Mouse (Mus musculus) cerebellum, postnatal 36 days (tissue): ENCODE measurements at regions not wholly inside any gene's neighbourhood (a gene's known extent, or its start where the extent isn't known, plus 50 kb on each side); places are given as distances from the start of the nearest gene placed in this dataset.
"Not testable (repeated sequence)": the region's sequence is repeated elsewhere in the genome, so short reads cannot be mapped to it uniquely, and the experiment has no call there.

Experiments
- DNase-seq, 2 experiments: peaks; one replicate each; pipeline ENCODE4 v3.0.0; 2021 to 2022; ENCODE audit warnings: mixed read lengths in 2 of 2

DNA sequence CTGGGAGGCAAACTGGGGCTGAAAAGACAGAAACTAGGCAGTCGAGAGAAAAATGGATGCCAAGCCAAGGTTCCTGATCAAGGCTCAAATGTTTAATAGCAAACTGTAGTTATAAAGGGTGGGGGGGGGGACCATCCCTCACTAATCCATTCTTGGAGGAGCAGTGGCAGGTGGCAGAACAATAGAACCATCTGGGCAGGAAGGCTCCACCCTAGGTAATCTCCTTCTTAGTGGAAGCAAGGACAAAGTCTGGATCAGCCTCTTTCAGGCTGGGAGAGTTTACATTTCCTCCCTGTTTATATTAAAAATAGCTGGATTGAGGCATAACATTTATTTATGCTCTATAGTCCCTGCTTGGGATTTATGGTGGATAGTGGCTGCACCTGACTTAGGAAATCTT is 180.8 kb downstream of the Cdh9 start:
- DNase-seq = no peak

DNA sequence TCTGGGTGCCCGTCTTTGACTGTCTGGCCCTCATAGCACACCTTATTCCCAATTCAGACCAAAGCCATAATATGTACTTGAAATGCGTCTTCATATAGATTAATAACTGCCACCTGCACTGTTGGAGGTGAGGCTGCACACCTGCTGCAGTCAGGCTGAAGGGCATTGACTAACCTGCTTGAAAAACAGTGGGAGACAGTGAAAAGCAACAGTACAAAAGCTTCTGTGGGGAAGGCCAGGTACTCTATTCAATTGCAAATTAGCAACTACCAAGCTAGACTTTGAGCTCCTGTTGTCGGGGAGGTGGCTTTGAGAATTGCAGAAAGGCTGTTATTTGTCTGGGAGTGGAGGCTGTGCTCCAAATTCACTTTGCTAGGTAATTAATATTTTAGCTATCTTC is 181.4 kb downstream of the Cdh9 start:
- not testable (repeated sequence) for DNase-seq

DNA sequence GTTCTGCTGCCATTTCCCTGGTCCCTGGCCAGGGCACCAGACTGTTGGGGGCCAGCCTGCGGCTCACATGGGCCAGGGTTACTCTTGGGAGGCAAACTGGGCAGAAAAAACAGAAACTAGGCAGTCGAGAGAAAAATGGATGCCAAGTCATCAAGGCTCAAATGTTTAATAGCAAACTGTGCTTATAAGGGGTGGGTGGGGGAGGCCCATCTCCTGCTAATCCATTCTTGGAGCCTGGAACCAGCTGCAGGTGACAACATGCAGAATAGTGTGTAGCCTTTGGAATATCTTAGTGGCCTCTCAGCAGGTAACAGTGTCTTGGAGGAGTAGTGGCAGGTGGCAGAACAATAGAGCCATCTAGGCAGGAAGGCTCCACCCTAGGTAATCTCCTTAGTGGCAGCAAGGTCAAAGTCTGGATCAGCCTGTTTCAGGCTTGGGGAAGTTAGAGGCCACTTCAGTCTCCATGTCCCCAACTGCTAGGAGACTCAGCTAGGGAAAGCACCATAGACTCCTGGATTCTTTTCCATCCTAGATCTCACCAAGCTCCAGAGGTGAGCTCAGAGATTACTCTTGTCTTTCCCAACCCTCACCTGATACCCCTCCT is 186.5 kb downstream of the Cdh9 start:
- no peak for DNase-seq

DNA sequence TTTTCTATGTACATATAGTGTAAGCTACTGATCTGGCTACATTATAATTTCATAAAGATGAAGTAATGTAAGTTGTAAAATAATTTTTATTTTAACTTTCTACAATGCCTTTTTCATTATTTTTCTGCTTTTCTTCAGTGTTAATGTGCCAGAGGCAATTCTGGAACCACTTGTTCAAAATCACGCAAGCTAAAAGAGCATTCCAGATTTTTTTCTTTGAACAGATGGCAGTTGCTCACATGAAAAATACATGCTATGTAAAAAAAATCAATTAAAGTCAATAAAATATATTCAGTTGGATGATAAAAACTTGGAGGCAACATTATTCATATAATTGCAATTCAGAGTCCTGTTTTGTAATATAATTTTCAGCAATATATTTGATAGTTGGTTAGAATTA is 194.7 kb downstream of the Cdh9 start:
- DNase-seq = no peak

DNA sequence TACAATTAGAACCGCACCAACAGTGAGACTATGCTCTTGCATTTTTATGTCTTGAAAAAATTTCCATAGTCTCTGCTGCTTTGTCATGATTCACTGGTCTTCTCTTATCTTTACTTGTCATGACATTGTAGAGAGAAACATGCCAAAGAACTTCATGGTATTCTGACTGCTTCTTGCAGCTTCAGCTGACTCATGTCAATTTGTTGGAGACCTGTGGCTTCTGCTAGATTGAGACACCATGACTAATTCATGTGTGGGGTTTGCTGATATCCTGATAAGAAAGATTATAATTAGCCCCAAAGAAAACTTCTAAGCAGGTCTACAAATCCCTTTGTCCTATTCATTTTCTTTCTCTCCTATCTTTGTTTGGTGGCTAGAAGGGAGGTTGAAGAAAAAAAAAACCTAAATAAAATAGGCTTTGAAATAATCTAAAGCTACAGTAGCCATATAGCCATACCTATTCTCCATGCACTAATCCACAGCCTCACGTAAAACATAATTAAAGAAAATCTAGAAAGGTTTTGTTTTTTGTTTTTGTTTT is 204.7 kb downstream of the Cdh9 start:
- DNase-seq = no peak

DNA sequence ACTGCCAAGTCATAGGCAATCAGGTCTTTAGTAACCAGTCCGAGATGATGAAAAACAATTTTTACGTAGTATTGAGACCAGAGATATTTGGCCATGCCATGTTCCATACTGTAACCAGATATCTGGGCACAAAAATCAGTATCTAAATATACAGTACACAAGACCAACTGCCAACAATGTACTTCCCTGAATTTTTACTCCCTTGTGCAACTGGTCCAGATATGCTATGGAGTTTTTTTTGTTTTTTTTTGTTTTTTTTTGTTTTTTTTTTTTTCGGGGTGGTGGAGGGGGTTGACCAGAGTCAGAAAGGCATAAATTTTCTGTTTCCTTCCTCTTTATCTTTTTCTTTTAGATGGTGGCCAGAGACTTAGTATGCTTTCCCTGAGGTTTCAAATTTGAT is 205.9 kb downstream of the Cdh9 start:
- no peak for DNase-seq

DNA sequence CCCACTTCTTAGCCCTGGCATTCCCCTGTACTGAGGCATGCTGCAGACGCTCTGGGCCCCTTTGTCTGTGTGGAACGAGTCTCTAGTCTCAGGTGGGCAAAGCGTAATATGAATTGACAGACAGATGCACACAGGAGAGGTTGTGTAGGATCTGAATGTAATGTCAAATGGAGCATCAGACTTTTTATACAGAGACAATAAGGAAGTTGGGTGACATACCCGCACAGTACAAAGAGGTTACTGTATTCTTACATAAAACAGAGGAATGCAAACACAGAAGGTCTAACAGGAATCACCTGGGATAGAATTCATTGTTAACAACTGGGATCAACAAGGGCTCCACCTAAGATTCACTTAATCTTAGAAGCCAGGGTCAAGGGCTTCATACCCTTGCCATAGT is 247.3 kb downstream of the Cdh9 start:
- not testable (repeated sequence) for DNase-seq

DNA sequence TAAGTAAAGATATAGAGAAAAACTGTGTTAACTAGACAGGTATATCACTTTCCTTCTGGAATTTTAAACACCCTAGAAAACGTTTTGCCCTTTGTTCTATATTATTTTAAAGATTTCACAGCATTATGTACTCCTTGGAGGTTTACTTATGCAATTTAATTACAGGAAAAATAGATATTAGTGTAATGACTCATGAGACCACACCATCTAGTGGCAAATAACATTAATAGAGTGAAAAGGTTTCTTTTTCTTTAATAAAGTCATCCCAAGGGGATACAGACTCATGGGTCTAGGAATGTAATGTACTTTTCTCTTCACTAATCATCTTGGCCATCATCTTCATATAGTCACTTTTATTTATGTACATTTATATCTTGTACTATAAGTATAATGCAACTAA is 262.3 kb downstream of the Cdh9 start:
- no peak for DNase-seq

DNA sequence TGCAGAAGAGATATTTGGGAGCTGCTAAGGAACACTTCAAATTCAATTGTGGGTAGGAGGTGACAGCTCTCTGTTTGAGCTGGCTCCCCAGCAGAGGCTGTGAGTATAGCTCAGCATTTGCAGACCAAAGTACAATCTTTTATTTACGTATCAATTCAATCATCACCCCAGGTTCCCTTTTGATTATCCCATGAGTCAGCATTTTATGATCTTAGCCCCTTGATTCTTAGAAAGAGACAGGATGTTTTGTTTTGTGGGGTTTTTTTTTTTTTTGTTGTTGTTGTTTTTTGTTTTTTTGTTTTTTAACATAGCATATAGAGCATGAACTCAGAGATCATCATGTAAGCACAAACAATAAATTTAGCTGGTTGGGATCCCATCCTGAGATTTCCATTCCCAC is 267.1 kb downstream of the Cdh9 start:
- DNase-seq = no peak

DNA sequence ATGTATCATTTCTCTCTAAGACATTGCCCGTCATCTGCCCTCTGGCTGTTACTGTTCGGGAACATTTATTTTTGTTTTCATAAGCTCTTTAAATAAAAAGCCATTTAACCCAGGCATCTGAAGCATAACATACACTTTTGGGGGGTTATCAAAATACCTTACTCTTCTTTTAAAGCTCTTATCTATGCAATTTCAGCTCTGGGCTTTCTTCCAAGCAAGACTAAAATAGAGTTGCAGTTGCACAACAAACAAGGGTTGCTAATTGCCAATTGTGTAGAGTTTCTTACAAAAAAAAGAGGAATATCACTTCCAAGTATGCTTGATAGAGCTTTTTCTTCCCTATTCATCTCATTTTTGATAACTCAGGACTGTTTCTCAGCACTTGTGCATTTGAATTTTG is 277.6 kb downstream of the Cdh9 start:
- DNase-seq = no peak

DNA sequence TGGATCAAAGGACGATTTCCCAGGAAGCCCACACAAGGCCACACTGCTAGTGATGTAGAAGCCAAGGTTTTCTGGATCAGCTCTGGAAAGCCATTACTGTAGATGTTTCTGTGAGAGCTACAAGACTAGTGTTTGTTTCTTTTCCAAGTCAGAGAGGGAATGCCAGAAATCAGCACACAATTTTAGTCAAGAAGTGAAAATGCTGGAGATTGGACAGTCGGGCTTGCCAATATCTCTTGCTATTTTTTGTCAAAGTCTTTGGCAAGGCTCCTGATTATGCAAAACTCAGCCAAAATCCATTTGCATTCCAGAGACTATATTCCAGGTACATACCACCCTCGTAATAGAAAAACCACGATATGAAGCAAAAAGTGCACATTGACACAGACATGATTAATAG is 279.3 kb downstream of the Cdh9 start:
- DNase-seq = no peak

DNA sequence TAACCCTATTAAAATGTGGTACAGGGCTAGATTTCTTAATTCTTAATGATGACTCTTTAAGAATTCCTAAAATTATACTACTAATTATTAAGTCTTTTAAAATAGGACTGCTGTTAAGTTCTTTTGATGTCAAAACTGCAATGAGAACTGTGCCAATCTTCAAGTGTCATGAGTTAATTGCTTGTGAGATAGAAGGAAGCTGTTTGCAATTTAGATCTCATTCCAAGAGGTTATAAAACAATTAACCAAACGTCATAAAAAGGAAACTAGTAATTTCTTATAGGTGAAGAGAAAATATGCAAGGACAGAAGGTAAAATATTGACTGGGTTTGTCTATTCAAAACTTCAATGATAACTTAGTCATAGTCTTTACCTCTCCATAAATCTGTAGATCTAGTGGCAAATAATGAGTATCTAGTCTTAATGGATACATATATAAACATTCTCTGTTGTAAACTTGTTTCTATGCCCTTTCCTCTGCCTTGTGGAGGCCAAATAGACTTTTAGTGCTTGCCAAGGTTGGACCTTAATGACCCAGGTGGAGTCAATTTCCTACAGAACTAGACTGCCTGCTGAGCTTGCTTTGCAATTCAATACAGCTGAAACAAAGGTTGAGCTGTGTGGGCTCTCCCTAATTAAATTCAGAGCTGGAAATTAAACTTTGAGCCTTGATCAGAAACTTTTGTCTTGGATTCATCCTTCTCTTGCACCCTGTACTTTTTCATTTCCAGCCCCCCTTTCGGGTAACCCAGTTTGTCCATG is 320.5 kb downstream of the Cdh9 start:
- no peak for DNase-seq

DNA sequence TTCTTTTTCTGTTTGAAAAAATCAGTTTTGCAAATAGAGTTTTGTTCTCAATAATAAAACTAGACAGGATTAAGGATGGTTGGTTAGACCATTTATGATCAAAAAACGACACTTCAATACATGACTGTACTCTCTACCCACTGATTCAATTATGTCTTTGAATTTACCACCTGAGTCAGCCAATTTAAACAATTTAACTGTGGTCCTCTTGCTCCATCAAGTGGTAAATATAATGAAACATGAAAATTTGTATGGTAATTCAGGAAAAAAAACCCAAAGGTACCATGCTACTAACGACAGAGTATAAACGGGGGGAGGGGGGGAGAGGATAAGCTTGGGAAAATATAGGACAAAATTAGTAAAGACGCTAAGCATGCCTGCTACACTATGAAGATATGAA is 341.2 kb downstream of the Cdh9 start:
- no peak for DNase-seq

DNA sequence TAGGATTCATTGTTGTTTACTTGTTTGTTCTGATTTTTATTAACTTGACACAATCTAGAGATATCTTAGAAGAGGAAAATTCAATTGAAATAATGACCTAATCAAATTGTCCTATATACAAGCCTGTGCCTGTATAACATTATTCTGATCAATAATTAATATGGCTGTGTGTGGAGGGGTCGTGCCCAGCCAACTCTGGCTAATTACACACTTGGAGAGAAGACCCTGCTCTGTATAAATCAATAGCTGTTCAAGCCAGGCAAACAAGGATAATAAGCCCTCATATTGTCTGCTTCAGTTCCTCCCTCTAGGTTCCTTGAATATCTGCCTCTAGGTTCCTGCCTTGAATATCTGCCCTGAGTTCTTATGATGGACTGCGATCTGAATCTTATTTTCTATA is 355.5 kb downstream of the Cdh9 start:
- DNase-seq = no peak

DNA sequence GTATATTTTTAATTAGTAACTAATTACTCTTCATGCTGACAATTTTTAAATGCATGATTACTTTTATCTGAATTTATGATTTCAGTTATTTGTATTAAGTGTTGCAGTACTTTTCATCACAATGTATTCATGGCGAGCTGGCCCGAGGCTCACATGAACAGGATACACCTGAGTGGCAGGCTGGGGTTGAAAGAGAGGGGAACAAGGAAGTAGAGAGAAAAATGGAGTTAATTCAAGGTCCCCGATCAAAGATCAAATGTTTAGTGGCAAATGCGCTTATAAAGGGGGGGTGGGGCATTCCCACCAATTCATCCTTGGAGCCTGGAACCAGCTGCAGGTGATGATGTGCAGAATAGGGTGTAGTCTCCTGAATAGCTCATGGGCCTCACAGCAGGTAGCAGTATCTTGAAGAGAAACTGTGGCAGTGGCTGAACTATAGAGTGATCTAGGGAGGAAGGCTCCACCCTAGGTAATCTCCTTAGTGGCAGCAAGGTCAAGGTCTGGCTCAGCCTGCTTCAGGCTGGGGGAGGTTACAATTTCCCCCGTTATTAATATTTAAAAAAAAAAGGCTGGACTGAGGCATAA is 360.2 kb downstream of the Cdh9 start:
- DNase-seq = no peak

DNA sequence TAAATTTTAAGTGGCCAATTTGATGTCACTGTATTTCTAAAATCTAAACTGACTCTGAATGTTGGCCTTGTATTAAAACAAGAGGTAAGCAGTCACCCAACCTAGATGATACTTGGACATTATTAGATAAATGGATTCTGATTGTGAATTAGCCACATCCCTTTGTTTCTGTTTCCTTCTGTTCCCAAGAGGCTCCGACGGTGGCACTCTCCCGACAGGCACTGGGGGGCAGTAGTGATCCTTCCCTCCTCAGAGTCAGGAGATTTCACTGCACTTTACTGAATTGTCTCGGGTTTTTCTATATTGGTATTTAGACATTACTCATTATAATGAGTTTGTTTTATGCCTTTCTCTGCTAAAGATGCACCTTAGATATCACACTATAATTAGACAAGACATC is 370.4 kb downstream of the Cdh9 start:
- DNase-seq = peak; percentile 46 to 47

DNA sequence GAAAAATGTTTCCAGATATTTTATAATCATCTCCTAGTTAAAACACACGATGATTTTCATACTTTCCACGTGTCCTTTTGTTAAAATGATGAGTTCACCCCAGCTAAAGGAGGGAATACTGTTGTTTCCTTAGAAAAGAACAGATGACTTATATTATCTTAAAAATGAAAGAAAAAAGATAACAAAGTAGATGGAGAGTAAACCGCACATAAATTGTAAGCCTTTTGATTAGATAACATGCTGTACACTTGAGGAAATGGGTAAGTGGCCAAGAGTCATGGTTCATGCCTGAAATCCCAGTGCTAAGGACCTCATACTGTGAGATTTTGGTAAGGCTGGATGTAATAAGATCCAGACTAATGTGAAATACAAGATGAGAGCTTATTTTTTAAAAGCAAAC is 372.6 kb downstream of the Cdh9 start:
- no peak for DNase-seq

DNA sequence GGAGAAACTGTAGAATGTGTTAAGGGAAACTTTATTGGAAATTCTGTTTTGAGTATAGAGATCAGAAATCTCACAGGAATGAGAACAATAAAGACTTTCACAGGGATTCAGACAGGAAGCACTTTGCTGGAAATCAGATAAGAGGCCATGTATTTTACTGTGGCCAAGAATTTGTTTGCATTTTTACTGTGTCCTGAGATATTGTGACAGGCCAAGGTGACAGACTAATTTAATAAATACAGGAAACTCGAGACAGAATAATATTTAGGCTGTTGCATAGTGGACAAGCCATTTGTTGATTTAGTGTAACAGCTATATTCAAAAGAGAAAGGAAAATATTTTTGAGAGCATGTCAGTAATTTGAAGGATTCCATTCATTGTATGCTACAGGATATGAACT is 407.2 kb downstream of the Cdh9 start:
- no peak for DNase-seq

DNA sequence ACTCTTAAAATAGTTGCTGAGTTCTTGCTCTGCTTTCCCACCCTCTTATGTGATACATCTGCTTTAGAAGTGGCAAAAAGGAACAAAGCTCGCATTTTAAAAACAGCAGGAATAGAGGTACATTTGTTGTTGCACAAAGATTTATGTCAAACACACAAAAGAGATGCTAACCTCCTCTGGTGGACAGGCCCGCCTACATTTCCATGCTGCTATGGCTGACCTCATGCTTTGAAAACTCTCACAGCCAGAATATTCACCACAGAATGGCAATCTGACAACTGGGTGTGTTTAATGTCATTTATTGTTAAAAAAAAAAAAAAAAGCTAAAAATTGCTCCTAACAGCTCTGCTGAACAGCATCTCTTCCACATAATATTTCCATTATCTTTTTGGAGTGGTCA is 451.6 kb downstream of the Cdh9 start:
- no peak for DNase-seq

DNA sequence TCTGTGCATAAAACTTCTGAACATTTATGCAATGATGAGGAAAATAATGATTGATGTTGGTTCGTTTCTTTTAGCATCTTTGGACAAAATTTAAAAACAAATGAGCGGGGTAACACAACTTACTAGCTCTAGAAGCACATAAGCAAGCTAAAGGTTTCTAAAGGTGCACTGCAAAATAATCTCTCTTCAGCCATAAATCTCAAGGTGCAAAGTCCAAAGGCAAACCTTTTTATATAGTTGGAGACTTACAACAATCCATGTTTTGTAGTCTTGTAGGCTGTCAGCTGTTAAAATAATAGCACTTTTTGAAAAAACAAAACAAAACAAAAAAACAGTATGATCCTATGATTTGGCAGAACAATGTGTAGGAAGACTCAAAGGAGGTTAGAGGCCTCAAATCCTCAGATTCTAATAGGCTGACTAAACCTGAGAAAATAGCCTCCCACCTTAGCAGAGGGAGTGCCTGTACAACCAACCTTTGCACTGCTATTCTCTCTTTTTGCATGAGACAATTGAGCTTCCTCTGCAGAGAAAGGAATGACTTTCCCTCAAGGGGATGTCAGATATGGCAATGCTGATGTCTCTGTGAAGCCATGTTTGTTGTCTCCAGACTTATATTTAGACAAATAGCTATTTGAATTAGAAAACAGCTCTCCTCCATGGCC is 452.9 kb downstream of the Cdh9 start:
- no peak for DNase-seq

DNA sequence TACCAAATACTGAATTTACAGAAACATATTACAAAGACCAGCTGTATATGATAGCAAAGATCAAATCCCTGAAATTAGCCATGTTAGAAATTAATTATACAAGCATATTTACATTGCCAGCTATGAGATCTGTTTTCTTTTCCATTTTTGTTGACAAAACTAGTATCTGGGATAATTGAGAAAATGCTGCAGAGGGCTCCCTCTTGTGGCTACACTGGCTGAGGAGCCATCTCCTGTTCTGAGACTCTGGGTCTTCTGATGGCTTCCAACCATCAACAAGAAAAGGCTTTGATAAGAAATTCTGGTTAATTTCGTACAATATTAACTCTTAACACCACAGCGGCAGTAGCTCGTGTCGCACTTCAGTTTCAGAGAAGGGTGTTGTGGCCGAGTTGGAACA is 466.9 kb downstream of the Cdh9 start:
- DNase-seq = no peak

DNA sequence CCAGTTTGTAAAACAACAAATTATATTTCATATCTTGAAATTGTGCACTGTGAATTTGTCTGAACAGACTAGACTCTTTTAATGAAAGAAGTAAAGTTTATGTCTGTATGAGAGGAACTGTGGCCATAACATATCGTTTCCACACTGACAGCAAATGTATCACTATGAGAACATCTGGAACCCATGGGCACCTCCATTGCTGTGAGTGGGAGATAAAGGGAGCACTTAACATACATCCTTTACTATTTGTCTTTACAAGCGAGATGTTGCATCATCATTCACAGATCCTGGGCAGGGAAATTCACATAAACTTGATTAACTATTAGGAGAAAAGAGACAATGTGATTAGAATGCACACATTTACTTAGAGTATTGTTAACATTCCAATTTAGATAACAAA is 476.2 kb downstream of the Cdh9 start:
- DNase-seq = no peak

DNA sequence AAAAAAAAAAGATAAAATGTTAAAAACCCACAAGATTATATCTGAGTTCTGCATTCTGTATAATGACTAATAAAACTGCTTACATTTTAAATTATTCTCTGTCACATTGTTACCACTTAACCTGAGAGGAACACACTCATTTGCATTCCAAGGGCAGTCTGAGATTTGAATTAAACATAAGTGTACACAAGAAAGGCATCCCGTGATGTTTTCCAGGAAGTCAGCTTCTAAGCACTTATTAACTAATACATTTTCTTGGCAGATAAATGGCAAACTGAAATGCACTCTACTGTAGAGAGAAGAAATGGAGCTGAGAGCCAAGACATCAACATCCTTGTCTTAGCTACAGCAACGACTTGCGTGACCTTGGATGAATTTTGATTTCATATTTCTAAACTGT is 516.5 kb downstream of the Cdh9 start:
- no peak for DNase-seq

DNA sequence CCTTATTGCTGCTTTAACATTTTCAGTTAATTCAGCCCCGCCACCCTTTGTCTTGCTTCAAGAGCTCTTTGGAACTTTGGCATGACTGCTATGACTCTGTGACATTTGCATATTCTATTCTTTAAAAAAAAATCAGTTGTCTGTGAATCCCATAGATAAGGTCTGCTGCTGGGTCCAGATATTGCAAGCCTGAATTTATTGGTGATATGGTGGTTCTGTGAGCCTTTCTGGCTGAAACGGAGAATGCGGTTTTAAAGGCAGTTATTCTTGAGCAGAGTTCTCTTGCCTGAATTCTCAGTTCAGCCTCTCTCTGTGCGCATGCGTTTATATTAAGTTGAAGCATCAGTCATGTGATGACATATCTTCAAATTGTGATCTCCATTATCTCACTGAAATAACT is 560.7 kb downstream of the Cdh9 start:
- no peak for DNase-seq
